Mouse (Mus musculus) adrenal gland, postnatal 25 days (tissue): ENCODE results near the gene Mdga1. TPM values are rescaled to one million over a fixed set of nuclear protein-coding genes. Genes with fewer than 3 reads are reported as not detected.
A peak's percentile ranks its signal among the peaks of the same experiment; 100 is the strongest.

ENCODE experiments used
- DNase-seq: peaks from one replicate; pipeline ENCODE4 v3.0.0; 2021; ENCODE audit warnings: mixed read lengths
- long read RNA-seq: library from polyadenylated mRNA; stranded (forward); transcript quantifications from one replicate; pipeline ENCODE4 v2.0.0, GENCODE M21; 2021
- total RNA-seq: library from RNA; stranded (reverse); gene quantifications from 2 replicates; pipeline ENCODE4 v1.2.3, GENCODE M21; 2021

The Mdga1 gene
- 1.4 and 1.9 TPM in 2 replicates for total RNA-seq
- long read RNA-seq, result 0 reads

DNA sequence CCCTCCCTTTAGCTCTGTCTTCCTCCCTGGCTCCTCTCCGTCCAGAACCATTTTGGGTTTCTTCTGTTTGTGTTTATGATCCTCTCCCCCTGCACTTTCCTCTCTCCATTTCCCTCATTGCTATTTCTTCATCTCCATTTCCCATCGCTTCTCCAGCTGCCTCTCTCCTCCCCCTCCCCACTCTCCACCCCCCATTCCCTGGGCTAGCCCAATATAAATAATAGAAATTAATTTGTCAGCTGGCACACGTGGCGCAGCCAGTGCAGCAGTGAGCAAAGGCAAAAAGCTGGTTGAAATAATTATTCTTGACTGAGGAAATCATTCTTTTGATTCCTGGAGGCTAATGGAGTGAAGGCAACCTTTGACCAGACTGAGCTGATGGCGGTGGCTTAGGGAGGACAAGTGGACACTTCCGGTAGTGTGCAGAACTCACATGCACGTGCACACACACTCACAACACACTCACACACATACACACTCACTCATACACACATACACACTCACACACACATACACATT lies at the start of gene Mdga1:
Mdga1 (minus strand) TSS at position 51 of the 519 bp plus-strand sequence.
- DNase-seq, result no peak

DNA sequence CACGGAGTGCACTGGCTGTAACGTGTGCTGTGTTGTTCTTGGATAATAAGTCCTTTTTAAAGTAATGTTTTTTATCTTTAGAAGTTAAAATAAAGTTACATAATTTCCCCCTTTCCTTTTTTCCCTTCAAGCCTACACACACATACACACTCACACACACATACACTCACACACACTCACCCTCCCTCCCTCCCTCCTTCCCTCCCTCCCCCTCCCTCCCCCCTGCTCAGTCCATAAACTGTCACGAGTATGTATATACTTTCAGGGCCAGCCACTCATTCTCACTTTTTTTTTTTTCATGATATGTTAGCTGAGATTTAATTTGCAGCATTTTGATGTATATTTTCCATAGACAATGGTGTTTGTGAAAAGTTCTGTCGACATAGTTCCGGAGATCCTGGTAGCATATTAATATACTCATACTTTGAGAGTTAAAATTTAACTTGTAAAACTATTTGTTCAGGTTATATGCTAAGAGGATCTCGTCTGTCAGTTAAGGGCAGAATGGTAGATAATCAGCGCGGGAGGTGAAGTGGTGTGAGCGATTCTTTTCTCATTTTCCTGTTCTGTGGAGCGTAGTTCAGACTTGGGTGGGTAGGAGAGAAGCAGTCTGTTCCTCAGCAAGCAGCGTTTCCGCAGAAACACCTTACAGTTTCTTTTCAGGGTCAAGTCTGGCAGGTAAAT lies 49.2 kb upstream of the Mdga1 start:
- DNase-seq, result no peak

- no peak for DNase-seq
Observed at GRCm38 (mm10) chr17:30014660-30015059, 44.8 kb upstream of the Mdga1 start.

DNA sequence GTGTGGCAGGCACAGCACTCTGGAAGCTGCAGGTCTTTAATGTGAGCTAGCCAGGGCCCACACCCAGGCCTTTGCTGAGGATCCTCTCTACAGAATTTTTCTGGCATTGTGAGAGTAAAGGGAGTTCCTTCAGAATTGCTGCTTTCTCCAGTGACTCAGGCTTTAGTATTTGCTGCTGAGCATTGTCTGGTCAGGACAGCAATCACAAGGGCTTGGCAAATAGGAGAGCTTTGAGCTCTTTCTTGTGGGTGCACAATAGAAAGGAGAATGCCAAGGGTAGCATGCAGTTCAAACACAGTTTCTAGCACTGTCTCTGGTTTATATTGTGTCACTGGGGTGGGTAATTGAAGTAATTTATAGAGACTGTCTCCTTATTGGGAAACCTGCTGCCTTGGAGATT lies 38.5 kb upstream of the Mdga1 start:
- DNase-seq, result no peak

DNA sequence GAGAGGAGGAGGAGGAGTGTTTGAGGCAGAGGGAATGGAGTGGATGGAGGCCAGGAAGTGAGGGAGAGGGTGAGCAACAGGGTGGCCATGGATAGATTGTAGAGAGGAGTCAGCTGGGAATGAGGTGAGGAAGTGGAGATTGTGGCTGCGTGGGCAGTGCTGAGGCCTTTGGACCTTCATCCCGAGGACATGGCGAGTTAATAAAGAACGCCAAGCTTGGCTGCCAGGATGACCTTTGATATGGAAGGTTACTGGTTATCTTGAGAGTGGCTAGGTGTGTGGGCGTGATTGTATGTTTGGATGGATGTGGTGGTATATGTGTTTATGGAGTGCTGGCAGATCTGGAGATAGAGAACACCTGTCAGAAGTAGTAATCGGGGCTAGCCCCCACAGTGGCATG lies 38.0 kb upstream of the Mdga1 start:
- no peak for DNase-seq

GRCm38 (mm10) chr17:30006877-30007276 lies 37.0 kb upstream of the Mdga1 start:
- DNase-seq, result no peak

DNA sequence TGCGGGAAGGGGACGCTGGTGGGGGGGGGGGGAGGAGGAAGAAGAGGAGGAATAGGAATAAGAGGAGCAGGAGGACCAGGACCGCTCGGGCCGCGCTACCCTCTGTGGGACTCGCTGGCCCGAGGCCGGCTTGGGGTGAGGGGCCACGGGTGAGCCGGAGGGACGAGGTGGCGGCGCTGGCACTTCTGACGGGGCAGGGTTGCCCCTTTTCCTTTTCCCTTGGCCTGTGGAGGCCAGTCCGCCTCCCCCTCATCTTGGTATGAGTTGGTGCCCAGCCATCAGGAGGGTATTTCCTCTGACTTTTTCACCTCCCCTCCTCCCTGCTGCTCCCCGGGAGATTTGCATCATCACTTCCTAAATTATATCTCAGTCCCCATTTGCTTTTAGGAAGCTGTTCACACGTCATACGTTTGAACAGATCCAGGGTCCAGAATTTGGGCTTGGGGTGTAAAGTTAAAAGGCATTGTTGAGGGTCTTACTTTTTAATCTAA lies 35.6 kb upstream of the Mdga1 start:
- DNase-seq, result peak; percentile 39

- DNase-seq, result no peak
Observed at GRCm38 (mm10) chr17:30005103-30005443, 35.2 kb upstream of the Mdga1 start.

GRCm38 (mm10) chr17:30004203-30005102 lies 34.6 kb upstream of the Mdga1 start, which contains the start of gene Zfand3:
Gene Zfand3, plus strand, starts transcription at chr17:30004733.
- peak; percentile 96 for DNase-seq

GRCm38 (mm10) chr17:29998566-29999295 lies 28.8 kb upstream of the Mdga1 start:
- no peak for DNase-seq

- no peak for DNase-seq
Observed at GRCm38 (mm10) chr17:29997726-29998125, 27.8 kb upstream of the Mdga1 start.

GRCm38 (mm10) chr17:29995986-29996385 lies 26.1 kb upstream of the Mdga1 start:
- DNase-seq, result no peak

- DNase-seq, result no peak
Observed at GRCm38 (mm10) chr17:29994459-29994858, 24.6 kb upstream of the Mdga1 start.

GRCm38 (mm10) chr17:29994011-29994410 lies 24.1 kb upstream of the Mdga1 start:
- DNase-seq, result peak; percentile 35

DNA sequence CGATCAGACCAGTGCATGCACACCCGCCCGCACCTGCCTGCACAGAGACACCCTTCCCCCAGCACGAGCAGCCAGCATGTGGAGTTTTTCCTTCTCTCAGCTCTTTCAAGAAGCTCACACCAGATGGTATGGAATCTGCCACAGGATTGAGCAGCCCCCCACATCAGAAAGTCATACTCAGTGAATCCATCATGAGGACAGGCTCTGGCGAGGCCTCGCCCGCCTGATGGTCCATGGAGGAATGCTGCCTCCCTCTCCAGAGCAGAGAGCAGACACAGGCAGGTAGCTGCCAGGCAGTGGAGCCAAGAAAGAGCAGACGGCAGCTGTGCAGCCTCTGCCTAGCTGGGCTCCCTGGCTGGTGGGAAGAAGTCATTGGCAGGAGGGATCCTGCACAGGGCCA lies 23.6 kb upstream of the Mdga1 start:
- DNase-seq, result no peak

- DNase-seq, result no peak
Observed at GRCm38 (mm10) chr17:29990845-29991244, 21.0 kb upstream of the Mdga1 start.

DNA sequence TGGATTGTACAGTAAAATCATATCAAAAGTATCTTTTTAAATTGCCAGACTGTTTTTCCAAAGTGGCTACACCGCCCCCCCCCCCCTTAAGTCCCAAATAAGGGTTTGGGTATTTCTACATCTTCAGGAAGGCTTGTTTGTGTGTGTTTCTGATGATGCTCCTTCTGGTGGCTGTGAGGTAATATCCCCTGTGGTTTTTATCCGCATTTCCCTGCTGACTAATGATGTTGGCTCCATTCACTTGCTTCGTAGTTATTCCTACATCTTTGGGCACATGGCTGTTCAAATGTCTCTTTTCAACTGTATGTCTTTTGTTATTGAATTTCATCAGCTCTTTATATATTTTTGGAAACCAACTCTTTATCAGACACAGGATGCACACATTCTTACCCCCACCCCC lies 20.2 kb upstream of the Mdga1 start:
- no peak for DNase-seq

DNA sequence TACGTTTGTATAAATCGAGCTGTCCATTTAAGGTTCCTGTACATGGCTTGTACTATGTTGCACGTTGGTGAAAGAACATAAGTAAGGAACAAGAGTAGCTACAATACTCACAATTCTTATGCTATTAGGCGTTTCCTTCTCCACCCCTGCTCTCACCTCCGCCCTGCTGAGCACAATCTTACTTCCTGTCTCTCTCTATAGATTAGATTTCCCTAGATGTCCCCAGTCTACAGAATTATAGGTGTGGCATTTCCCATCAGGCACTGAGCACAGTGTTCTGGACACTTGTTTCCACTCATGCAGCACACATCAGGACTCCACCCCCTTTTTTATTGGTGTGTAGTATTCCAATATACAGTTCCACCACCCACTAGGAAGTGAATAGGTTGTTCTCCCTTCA lies 19.8 kb upstream of the Mdga1 start:
- DNase-seq, result no peak

DNA sequence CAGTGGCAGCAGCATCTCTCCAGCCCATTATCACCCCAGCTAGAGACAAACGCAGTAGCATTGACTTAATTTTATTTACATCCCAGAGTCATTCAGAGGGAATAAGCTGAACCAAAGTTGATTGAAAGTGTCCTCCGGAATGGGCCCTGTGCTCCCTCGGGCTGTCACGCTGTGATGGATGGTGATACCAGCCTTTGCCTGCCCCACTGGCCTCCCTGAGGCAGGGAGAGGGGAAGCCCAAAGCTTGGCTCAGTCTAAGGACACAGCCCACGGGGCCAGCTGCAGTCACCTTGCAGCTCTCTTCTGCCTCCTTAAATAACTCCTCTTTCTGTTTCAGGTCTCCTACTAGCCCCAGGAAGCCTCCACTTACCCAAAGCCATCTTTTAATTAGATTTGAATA lies 18.3 kb upstream of the Mdga1 start:
- DNase-seq, result no peak

- no peak for DNase-seq
Observed at GRCm38 (mm10) chr17:29985534-29985933, 15.6 kb upstream of the Mdga1 start.

GRCm38 (mm10) chr17:29984931-29985330 lies 15.0 kb upstream of the Mdga1 start:
- DNase-seq, result no peak

- DNase-seq, result no peak
Observed at GRCm38 (mm10) chr17:29983190-29983589, 13.3 kb upstream of the Mdga1 start.

GRCm38 (mm10) chr17:29981568-29981967 lies 11.7 kb upstream of the Mdga1 start:
- DNase-seq, result no peak
